Mouse (Mus musculus) monocyte, adult 5-6 weeks (primary cell): Measurements from ENCODE around the gene Ephb2. TPM values are rescaled to one million over a fixed set of nuclear protein-coding genes. Genes with fewer than 3 reads are reported as not detected.
A peak's percentile ranks its signal among the peaks of the same experiment; 100 is the strongest.

Source experiments
- ATAC-seq: fragments of 153-309, 156-312 bp; replicated peaks from 2 replicates; pipeline ENCODE4 v1.8.0; 2017; ENCODE audit warnings: mild to moderate bottlenecking; ENCODE audit not compliant: low TSS enrichment, insufficient number of reproducible peaks, severe bottlenecking, poor library complexity, low FRiP score
- total RNA-seq: library from RNA; stranded (forward); fragments of 200-1000, 200-491, 200-594 nt; gene quantifications from 3 replicates; pipeline ENCODE4 v1.2.3, GENCODE M21; 2017

The Ephb2 gene
- total RNA-seq, 1 experiment from 2014 or later, result not detected

- peak; percentile 65 for ATAC-seq
Observed at GRCm38 (mm10) chr4:136841056-136841455, 5.3 kb upstream of the Ephb2 start.

GRCm38 (mm10) chr4:136838462-136838861 lies 2.7 kb upstream of the Ephb2 start:
- no peak for ATAC-seq

GRCm38 (mm10) chr4:136838026-136838425 lies 2.2 kb upstream of the Ephb2 start:
- no peak for ATAC-seq

- no peak for ATAC-seq
Observed at GRCm38 (mm10) chr4:136836387-136836931, 671 bp upstream of the Ephb2 start.

GRCm38 (mm10) chr4:136834815-136835620 lies 770 bp downstream of the Ephb2 start:
- no peak for ATAC-seq

- ATAC-seq, result no peak
Observed at GRCm38 (mm10) chr4:136834439-136834814, 1.4 kb downstream of the Ephb2 start.

- ATAC-seq, result no peak
Observed at GRCm38 (mm10) chr4:136833619-136834351, 2.0 kb downstream of the Ephb2 start.

- ATAC-seq, result no peak
Observed at GRCm38 (mm10) chr4:136832559-136833232, 3.1 kb downstream of the Ephb2 start.

- ATAC-seq, result no peak
Observed at GRCm38 (mm10) chr4:136830272-136830823, 5.4 kb downstream of the Ephb2 start.

GRCm38 (mm10) chr4:136829837-136830236 lies 6.0 kb downstream of the Ephb2 start:
- no peak for ATAC-seq

GRCm38 (mm10) chr4:136828664-136829569 lies 6.9 kb downstream of the Ephb2 start:
- no peak for ATAC-seq

GRCm38 (mm10) chr4:136824935-136825552 lies 10.7 kb downstream of the Ephb2 start:
- ATAC-seq, result no peak

GRCm38 (mm10) chr4:136820069-136820522 lies 15.7 kb downstream of the Ephb2 start:
- ATAC-seq, result no peak

- ATAC-seq, result no peak
Observed at GRCm38 (mm10) chr4:136816701-136817100, 19.1 kb downstream of the Ephb2 start.

- no peak for ATAC-seq
Observed at GRCm38 (mm10) chr4:136815364-136815763, 20.4 kb downstream of the Ephb2 start.

- ATAC-seq, result no peak
Observed at GRCm38 (mm10) chr4:136812543-136812942, 23.2 kb downstream of the Ephb2 start.

- no peak for ATAC-seq
Observed at GRCm38 (mm10) chr4:136811596-136811995, 24.2 kb downstream of the Ephb2 start.
